Mouse (Mus musculus): ENCODE measurements at regions not wholly inside any gene's neighbourhood (a gene's known extent, or its start where the extent isn't known, plus 50 kb on each side); places are given as distances from the start of the nearest gene placed in this dataset.

- no peak overlapping the region for H3K27ac ChIP-seq (ENCODE audit: low read depth, low read length)
- no peak overlapping the region for H3K4me2 ChIP-seq (ENCODE audit: low read depth, low read length, poor library complexity, severe bottlenecking)
- H3K4me3 ChIP-seq (ENCODE audit: low read depth, low read length), result no peak overlapping the region
- no peaks in the 10 kb centered on the region for H3K27me3 ChIP-seq (ENCODE audit: insufficient read depth, low read length)
- no peak for TF ChIP-seq CTCF (IDR thresholded peaks at IDR 0.05)
- H3K9me3 ChIP-seq (ENCODE audit: low read length), result no peaks in the 10 kb centered on the region
- 88% methylated on average over 3 of the region's 3 CpGs for WGBS
- no peak for ATAC-seq (ENCODE audit: low FRiP score)
- no peak overlapping the region for H3K9ac ChIP-seq (replicated peaks; ENCODE audit: low read length, poor library complexity, severe bottlenecking)
- H3K4me1 ChIP-seq (ENCODE audit: insufficient read depth, low read length), result no peaks in the 10 kb centered on the region; the same call in 1 of the 2 replicates
- H3K36me3 ChIP-seq (ENCODE audit: insufficient read depth, low read length), result no peaks in the 10 kb centered on the region
- DNase-seq (ENCODE audit: low spot score), result no peak
Observed at GRCm38 (mm10) chr12:25784401-25784800, 630.7 kb downstream of the Rnf144a start.

DNA sequence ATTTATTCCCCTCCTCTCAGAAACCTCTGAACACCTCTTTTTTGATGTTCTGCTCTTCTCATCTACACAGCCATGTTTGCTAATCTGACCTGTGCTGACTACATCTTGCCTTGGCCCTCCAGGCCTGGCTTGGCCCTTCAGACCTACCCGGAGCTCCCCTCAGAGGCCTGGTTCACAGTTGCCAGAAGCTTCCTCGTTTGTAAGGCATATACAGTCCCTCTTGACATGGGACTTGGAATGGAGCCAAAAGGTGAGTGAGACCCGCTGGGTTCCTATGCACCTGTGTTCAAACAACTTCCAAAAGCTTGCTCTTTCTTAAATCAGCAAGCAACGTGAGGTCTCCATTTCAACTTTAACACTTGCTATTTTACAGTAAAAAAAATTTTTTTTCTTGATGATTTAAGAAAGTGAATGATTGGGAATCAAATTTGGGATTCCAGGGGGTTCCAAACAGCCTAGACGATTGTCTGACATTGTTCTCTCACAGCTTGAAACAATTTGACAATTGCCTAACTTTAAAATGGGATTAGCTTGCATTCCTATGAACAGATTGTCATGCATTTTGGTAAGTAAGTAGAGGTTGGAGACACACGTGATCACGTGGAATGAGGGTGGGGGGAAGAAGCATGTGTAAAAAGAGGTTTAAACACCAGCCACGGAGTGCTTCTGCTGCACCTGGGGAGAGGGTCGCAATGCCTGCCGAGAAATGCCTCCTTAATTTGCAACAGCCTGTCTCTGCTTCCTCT, 631.9 kb downstream of the Rnf144a start:
- no peak for DNase-seq (ENCODE audit: low spot score)
- Histone ChIP-seq H3K4me1 (ENCODE audit: insufficient read depth, low read length) (no peaks in the 10 kb centered on the region; the same call in 1 of the 2 replicates), H3K4me2 (ENCODE audit: low read depth, low read length, poor library complexity, severe bottlenecking) (no peak overlapping the region), H3K36me3 (ENCODE audit: insufficient read depth, low read length) (no peaks in the 10 kb centered on the region), H3K9ac (replicated peaks; ENCODE audit: low read length, poor library complexity, severe bottlenecking) (no peak overlapping the region), H3K9me3 (ENCODE audit: low read length) (no peaks in the 10 kb centered on the region), H3K27me3 (ENCODE audit: insufficient read depth, low read length) (no peaks in the 10 kb centered on the region), H3K27ac (ENCODE audit: low read depth, low read length) (no peak overlapping the region), H3K4me3 (ENCODE audit: low read depth, low read length) (no peak overlapping the region)
- TF ChIP-seq CTCF (IDR thresholded peaks at IDR 0.05), result no peak
- no peak for ATAC-seq (ENCODE audit: low FRiP score)
- WGBS, result 40% methylated on average over 10 of the region's 10 CpGs

DNA sequence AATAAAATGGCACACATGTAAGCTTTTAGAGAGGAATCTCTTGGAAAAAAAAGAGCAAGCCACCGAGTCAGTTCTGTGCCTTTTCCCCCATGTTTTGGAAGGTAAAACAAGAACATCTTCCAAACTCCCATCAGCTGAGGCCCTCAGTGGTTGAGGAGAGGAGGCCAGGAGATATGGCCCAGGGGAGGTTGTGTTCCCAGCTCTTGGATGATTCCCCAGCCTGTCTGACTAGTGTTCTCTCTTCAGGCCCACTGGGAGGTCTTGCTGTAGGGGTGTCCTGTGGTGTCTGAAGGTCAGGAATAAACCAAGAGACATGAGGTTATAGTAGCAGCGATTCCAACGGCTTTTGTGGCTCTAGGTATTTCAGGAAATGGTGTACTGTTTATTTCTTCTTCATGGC, 643.2 kb downstream of the Rnf144a start:
- ATAC-seq (ENCODE audit: low FRiP score) (no peak), DNase-seq (ENCODE audit: low spot score) (no peak)
- H3K4me2 ChIP-seq (ENCODE audit: low read depth, low read length, poor library complexity, severe bottlenecking), result no peak overlapping the region
- no peaks in the 10 kb centered on the region for H3K9me3 ChIP-seq (ENCODE audit: low read length)
- H3K27me3 ChIP-seq (ENCODE audit: insufficient read depth, low read length), result no peaks in the 10 kb centered on the region
- no peak for TF ChIP-seq CTCF (IDR thresholded peaks at IDR 0.05)
- no peaks in the 10 kb centered on the region for H3K36me3 ChIP-seq (ENCODE audit: insufficient read depth, low read length)
- H3K4me3 ChIP-seq (ENCODE audit: low read depth, low read length), result no peak overlapping the region
- no peak overlapping the region for H3K9ac ChIP-seq (replicated peaks; ENCODE audit: low read length, poor library complexity, severe bottlenecking)
- WGBS, result 87% methylated on average over 3 of the region's 3 CpGs
- H3K27ac ChIP-seq (ENCODE audit: low read depth, low read length), result no peak overlapping the region
- H3K4me1 ChIP-seq (ENCODE audit: insufficient read depth, low read length), result no peaks in the 10 kb centered on the region

DNA sequence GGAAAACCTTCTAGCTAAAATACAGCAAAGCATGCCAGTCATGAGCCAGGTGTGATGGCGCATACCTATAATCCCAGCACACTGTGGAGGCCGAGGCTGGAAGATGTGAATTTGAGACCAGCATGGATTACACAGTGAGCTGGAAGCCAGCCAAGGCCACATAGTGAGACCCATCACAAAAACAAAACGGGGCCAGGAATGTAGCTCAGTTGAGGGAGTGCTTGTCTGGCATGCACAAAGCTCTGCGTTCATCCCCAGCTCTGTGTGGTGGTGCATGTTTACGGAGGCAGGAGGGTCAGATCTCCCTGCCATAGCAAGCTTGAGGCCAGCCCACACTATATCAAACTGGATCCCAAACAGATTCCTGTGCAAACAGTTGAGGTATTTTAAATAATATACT, 646.4 kb downstream of the Rnf144a start:
- WGBS, result 41% methylated on average over 5 of the region's 5 CpGs
- Histone ChIP-seq H3K4me1 (ENCODE audit: insufficient read depth, low read length) (no peaks in the 10 kb centered on the region; the same call in 1 of the 2 replicates), H3K27ac (ENCODE audit: low read depth, low read length) (no peak overlapping the region), H3K27me3 (ENCODE audit: insufficient read depth, low read length) (no peaks in the 10 kb centered on the region), H3K9me3 (ENCODE audit: low read length) (no peaks in the 10 kb centered on the region), H3K4me3 (ENCODE audit: low read depth, low read length) (no peak overlapping the region), H3K4me2 (ENCODE audit: low read depth, low read length, poor library complexity, severe bottlenecking) (no peak overlapping the region), H3K9ac (replicated peaks; ENCODE audit: low read length, poor library complexity, severe bottlenecking) (no peak overlapping the region), H3K36me3 (ENCODE audit: insufficient read depth, low read length) (no peaks in the 10 kb centered on the region)
- TF ChIP-seq CTCF (IDR thresholded peaks at IDR 0.05), result no peak
- DNase-seq (ENCODE audit: low spot score) (peak; percentile 47), ATAC-seq (ENCODE audit: low FRiP score) (no peak)

DNA sequence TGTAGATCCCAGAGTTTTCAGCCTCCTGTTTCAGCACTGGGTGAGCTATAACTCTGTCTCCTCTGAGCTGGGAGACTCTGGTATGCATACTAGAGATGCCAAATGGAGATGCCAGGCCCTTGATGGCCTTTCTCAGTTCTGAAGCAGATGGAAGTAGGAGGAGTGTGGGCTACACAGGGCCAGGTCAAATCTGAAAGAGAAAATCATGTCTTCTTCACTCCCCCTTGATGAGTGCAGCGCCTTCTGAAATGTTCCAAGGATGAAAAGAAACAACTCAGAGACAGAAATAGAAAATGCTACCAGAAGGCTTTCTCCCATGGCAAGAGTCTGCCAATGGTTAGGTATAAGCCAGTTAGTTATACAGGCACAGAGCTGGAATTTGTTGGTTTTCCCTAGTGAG, 652.0 kb downstream of the Rnf144a start:
- Histone ChIP-seq H3K27me3 (ENCODE audit: insufficient read depth, low read length) (no peaks in the 10 kb centered on the region), H3K4me3 (ENCODE audit: low read depth, low read length) (no peak overlapping the region), H3K9ac (replicated peaks; ENCODE audit: low read length, poor library complexity, severe bottlenecking) (no peak overlapping the region), H3K4me1 (ENCODE audit: insufficient read depth, low read length) (no peaks in the 10 kb centered on the region; the same call in 1 of the 2 replicates), H3K9me3 (ENCODE audit: low read length) (no peaks in the 10 kb centered on the region), H3K36me3 (ENCODE audit: insufficient read depth, low read length) (no peaks in the 10 kb centered on the region), H3K27ac (ENCODE audit: low read depth, low read length) (no peak overlapping the region), H3K4me2 (ENCODE audit: low read depth, low read length, poor library complexity, severe bottlenecking) (no peak overlapping the region)
- TF ChIP-seq CTCF (IDR thresholded peaks at IDR 0.05), result no peak
- WGBS, result 96% methylated on average over 1 of the region's 1 CpGs
- no peak for DNase-seq (ENCODE audit: low spot score)
- no peak for ATAC-seq (ENCODE audit: low FRiP score)

GRCm38 (mm10) chr12:25757014-25757413, 658.0 kb downstream of the Rnf144a start:
- ATAC-seq (ENCODE audit: low FRiP score), result no peak

More at GRCm38 (mm10) chr12:25757014-25757413, 658.0 kb downstream of the Rnf144a start:
- H3K9me3 ChIP-seq (ENCODE audit: low read length), result no peaks in the 10 kb centered on the region
- H3K27ac ChIP-seq (ENCODE audit: low read depth, low read length), result no peak overlapping the region
- WGBS, result 61% methylated on average over 5 of the region's 5 CpGs
- no peak overlapping the region for H3K4me3 ChIP-seq (ENCODE audit: low read depth, low read length)
- H3K36me3 ChIP-seq (ENCODE audit: insufficient read depth, low read length), result no peaks in the 10 kb centered on the region
- H3K4me1 ChIP-seq (ENCODE audit: insufficient read depth, low read length), result no peaks in the 10 kb centered on the region
- H3K27me3 ChIP-seq (ENCODE audit: insufficient read depth, low read length), result no peaks in the 10 kb centered on the region
- H3K4me2 ChIP-seq (ENCODE audit: low read depth, low read length, poor library complexity, severe bottlenecking), result no peak overlapping the region
- no peak for TF ChIP-seq CTCF (IDR thresholded peaks at IDR 0.05)
- H3K9ac ChIP-seq (replicated peaks; ENCODE audit: low read length, poor library complexity, severe bottlenecking), result no peak overlapping the region
- DNase-seq (ENCODE audit: low spot score), result peak; percentile 26

Data from midbrain, postnatal 0 days (tissue).